Mouse (Mus musculus): Measurements from ENCODE around the gene Ldlrap1. TPM values are rescaled to one million over a fixed set of nuclear protein-coding genes. Genes with fewer than 3 reads are reported as not detected.
"Not testable (repeated sequence)": the region's sequence is repeated elsewhere in the genome, so short reads cannot be mapped to it uniquely, and the experiment has no call there.

Gene Ldlrap1
- 1 to 10 TPM; 2.8 to 4.8 (median 4.4) TPM for total RNA-seq (2022)

DNA sequence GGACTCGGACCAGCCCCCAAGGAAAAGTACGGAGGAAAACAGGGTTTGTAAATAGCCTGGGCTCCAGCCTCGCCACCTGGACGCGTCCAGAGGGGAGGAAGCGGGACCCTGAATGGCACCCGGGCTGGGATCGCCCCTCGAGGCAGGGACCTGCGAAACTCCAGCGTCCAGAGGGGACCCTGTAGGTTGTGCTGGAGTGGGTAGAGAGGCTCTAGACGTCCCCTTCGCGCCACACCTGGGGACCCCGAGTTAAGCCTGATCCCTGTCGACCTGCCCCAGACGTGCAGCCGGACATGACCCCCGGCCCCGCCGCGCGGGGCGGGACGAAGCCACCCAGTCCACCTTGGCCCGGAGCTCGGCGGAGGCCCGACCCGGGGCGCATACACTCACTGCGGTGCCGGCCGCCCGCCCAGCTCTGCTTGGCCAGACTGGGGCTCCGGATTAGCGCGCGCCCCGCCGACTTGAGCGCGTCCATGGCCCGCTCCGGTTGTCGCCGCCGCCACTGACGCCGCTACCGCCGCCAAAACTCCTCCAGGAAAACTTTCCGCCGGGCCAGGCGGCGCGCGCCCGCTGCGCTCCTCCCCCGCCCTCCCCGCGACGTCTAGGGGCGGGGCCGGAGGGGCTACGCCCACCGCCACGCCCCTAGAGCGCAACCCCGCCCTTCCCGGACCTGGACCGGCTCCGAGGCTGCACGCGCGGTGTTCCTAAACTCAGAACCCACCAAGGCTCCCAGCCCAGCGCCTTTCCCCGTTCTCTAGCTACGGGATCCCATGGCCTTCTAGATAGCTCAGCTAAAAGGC lies at the start of gene Ldlrap1:
Gene Ldlrap1, minus strand, starts transcription at position 599 of the 800 bp plus-strand sequence.
- DNase-seq (ENCODE audit: low spot score in 2 of 2) = no peak

DNA sequence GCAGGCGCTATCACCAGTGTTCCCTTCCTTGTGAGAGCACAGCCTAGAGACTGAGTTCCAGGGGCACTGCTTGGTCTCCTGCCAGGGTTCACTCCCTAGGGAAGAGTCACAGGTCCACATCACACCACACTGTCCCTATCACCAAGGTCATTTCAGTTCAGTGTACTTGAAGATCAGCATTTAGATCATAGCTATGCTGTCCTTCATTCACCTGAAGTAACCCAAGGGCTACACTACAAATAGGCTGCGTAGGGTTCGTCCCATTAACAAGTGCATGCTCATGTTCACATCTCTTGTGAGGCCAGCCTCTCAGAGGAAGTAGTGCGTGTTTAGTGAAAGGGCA lies 46.4 kb upstream of the Ldlrap1 start:
- no peak for DNase-seq (ENCODE audit: low spot score in 2 of 2)

GRCm38 (mm10) chr4:134813406-134814228 lies 45.8 kb upstream of the Ldlrap1 start:
- no peak for DNase-seq (ENCODE audit: low spot score in 2 of 2)

DNA sequence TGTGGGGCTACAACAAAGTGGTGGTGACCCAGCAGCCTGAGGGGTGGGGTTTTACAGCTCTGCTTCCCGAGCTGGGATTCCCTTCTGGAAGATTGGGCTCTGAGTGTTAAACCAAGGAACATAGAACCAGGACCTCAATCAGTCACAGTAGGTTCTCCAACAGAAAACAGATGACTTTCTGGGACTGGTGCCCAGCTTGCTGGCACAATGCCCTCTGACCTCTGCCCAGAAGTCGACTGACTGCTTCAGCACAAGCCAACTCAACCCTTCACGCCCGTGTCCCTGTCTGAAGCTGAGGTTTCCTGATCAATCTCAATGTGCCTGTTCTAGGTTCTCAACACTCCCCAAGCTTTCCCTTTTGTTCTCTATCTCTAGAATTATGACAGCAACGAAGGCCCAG lies 36.9 kb upstream of the Ldlrap1 start:
- DNase-seq (ENCODE audit: low spot score in 2 of 2) = no peak

- DNase-seq (ENCODE audit: low spot score in 2 of 2) = no peak
These were observed 34.9 kb upstream of the Ldlrap1 start for GRCm38 (mm10) chr4:134802765-134803164.

- no peak for DNase-seq (ENCODE audit: low spot score in 2 of 2)
These were observed 34.3 kb upstream of the Ldlrap1 start for GRCm38 (mm10) chr4:134802155-134802554.

- no peak for DNase-seq (ENCODE audit: low spot score in 2 of 2)
These were observed 32.9 kb upstream of the Ldlrap1 start for GRCm38 (mm10) chr4:134800693-134801092.

- DNase-seq (ENCODE audit: low spot score in 2 of 2) = peak in 1 of 2 experiments; percentile 35
These were observed 32.3 kb upstream of the Ldlrap1 start for GRCm38 (mm10) chr4:134800098-134800497.

- no peak for DNase-seq (ENCODE audit: low spot score in 2 of 2)
These were observed 31.4 kb upstream of the Ldlrap1 start for GRCm38 (mm10) chr4:134799272-134799671.

DNA sequence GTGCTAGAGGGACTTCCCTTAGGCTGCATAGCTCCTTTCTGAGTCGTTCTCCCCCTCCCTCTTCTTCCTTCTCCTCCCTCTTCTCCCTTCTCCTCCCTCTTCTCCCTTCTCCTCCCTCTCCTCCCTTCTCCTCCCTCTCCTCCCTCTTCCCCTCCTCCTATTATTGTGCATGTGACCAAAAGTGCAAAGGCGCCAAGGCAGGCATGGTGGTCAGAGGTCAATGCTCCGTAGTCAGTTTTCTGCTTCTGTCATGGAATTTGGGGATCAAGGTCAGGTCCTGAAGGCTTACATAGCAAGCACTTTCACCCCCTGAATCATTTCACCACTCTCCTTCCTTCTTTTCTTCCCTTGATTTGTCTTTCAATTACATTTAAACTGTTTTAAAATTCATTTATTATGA lies 31.0 kb upstream of the Ldlrap1 start:
- DNase-seq (ENCODE audit: low spot score in 2 of 2) = no peak

- DNase-seq (ENCODE audit: low spot score in 2 of 2) = peak in 1 of 2 experiments; percentile 4
These were observed 29.8 kb upstream of the Ldlrap1 start for GRCm38 (mm10) chr4:134797621-134798020.

GRCm38 (mm10) chr4:134796581-134797361 lies 28.9 kb upstream of the Ldlrap1 start:
- peak in 1 of 2 experiments; percentile 5 for DNase-seq (ENCODE audit: low spot score in 2 of 2)

GRCm38 (mm10) chr4:134795819-134796485 lies 28.1 kb upstream of the Ldlrap1 start:
- DNase-seq (ENCODE audit: low spot score in 2 of 2) = peak in 1 of 2 experiments; percentile 3

DNA sequence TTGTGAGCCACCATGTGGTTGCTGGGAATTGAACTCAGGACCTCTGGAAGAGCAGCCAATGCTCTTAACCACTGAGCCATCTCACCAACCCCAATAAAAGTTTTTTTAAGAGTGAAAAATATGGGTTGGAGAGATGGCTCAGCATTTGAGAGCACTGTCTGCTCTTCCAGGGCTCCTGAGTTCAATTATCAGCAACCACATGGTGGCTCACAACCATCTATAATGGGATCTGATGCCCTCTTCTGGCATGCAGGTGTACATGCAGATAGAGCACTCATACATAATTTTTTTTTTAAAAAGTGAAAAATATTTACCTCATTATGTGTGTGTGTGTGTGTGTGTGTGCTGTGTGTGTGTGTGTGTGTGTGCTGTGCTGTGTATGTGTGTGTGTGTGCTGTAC lies 27.1 kb upstream of the Ldlrap1 start:
- not testable (repeated sequence) for DNase-seq (ENCODE audit: low spot score in 2 of 2)

GRCm38 (mm10) chr4:134793213-134793956 lies 25.6 kb upstream of the Ldlrap1 start:
- DNase-seq (ENCODE audit: low spot score in 2 of 2) = no peak

- no peak for DNase-seq (ENCODE audit: low spot score in 2 of 2)
These were observed 23.9 kb upstream of the Ldlrap1 start for GRCm38 (mm10) chr4:134791731-134792130.

DNA sequence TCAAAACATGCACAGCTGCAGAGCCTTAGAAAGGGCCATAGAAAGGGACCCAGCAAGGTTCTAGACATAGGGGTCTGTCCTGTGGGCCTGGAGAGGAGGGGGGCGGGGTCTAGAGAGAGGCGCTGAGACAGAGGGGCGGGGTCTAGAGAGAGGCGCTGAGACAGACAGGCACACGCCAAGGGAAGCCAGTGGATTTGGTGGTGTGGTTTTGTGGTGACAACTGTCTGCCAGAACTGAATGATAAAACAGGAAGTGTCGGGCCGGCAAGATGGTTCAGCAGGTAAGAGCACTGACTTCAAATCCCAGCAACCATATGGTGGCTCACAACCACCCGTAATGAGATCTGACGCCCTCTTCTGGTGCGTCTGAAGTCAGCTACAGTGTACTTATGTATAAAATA lies 19.1 kb upstream of the Ldlrap1 start:
- DNase-seq (ENCODE audit: low spot score in 2 of 2) = no peak

GRCm38 (mm10) chr4:134784701-134785100 lies 16.9 kb upstream of the Ldlrap1 start:
- DNase-seq (ENCODE audit: low spot score in 2 of 2) = no peak

DNA sequence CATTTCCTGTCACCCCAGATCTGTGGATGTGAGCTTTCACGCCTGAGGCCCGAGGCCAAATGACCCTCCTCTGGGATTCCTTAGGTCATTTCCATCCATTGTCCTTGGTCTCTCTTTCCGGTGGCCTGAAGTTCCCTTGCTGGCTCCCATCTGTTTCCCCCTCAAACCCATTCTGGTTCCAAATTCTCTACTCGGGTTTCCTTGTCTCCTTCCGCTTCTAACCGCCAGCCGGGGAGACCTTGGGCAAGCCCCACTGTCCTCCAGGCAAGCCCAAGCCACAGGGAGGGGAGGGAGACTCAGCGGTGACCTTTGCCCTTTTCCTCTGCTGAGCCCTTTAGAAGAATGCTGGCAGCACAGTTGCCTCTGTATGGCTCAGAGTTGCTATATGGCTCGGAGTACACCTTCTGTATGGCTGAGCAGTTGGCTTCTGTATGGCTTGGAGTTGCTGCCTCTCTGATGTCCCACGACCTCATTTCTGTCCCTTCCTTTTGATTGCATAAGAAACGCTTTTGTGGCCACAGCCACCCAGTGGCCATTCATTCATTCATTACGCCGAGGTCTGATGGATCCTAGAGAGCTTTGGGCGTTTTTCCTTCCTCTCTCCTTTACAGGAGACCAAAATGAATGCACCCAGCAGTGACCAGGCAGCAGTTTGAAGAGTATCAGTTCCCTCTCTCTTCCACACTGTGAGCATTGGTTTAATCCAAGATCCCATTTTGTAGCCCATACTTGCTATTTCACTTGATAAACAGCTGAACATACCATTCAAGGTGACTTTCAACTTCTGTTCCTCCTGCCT lies 11.5 kb upstream of the Ldlrap1 start:
- DNase-seq (ENCODE audit: low spot score in 2 of 2) = no peak

GRCm38 (mm10) chr4:134776246-134776645 lies 8.4 kb upstream of the Ldlrap1 start:
- DNase-seq (ENCODE audit: low spot score in 2 of 2) = no peak
